Mouse (Mus musculus) MEL (cell line): ENCODE measurements around the gene Gm20509.

Source experiments
- CTCF ChIP-seq, 3 experiments: IDR thresholded peaks in 2 of 3; conservative IDR thresholded peaks in 1 of 3; 2 replicates each; pipeline ENCODE4 v1.5.1; 2011 to 2012; ENCODE audit warnings: low read length in 3 of 3, low read depth in 2 of 3, mild to moderate bottlenecking in 2 of 3, improper control_type of control experiment in 1 of 3, inconsistent platforms in 1 of 3, mixed read lengths in 1 of 3, moderate library complexity in 1 of 3; ENCODE audit not compliant: control insufficient read depth in 1 of 3, insufficient read depth in 1 of 3, poor library complexity in 1 of 3, severe bottlenecking in 1 of 3
- MXI1 ChIP-seq: IDR thresholded peaks from 2 replicates; pipeline ENCODE4 v1.6.1; 2011; ENCODE audit warnings: mild to moderate bottlenecking, low read depth, low read length, improper control_type of control experiment
- ZC3H11A ChIP-seq: IDR thresholded peaks from 2 replicates; pipeline ENCODE4 v1.6.1; 2012; ENCODE audit warnings: low read depth, mild to moderate bottlenecking, inconsistent platforms, low read length, improper control_type of control experiment

GRCm38 (mm10) chr9:73125043-73125570, 22.8 kb downstream of the Gm20509 start:
- TF ChIP-seq MXI1 (no peak), ZC3H11A (no peak), CTCF (IDR thresholded peaks at IDR 0.05 in 2 of 3, conservative IDR thresholded peaks at IDR 0.05 in 1 of 3; ENCODE audit: control insufficient read depth in 1 of 3, insufficient read depth in 1 of 3, low read depth in 2 of 3, low read length in 3 of 3, poor library complexity in 1 of 3, severe bottlenecking in 1 of 3) (no peak)
